Mouse (Mus musculus): ENCODE measurements around the gene Vmn1r180.
"Not testable (repeated sequence)": the region's sequence is repeated elsewhere in the genome, so short reads cannot be mapped to it uniquely, and the experiment has no call there.

The Vmn1r180 gene

GRCm38 (mm10) chr7:23950332-23950731, at the start of gene Vmn1r180:
Vmn1r180 (plus strand) TSS chr7:23950632.
- no peak for DNase-seq (ENCODE audit: low spot score in 2 of 2)

GRCm38 (mm10) chr7:23926678-23927077, 23.8 kb upstream of the Vmn1r180 start, which contains the start of gene Vmn1r179:
Vmn1r179 (plus strand) TSS chr7:23926978.
- no peak for DNase-seq (ENCODE audit: low spot score in 2 of 2)

- not testable (repeated sequence) for DNase-seq (ENCODE audit: low spot score in 2 of 2)
Observed at GRCm38 (mm10) chr7:23968044-23968443, 17.6 kb downstream of the Vmn1r180 start.

- DNase-seq (ENCODE audit: low spot score in 2 of 2) = not testable (repeated sequence)
Observed at GRCm38 (mm10) chr7:23974315-23974714, 23.9 kb downstream of the Vmn1r180 start, which contains the start of gene Vmn1r181. Vmn1r181 (plus strand) TSS chr7:23974615.

GRCm38 (mm10) chr7:24001391-24001790, 51.0 kb downstream of the Vmn1r180 start, which contains the start of gene V1rd19:
V1rd19 (plus strand) TSS chr7:24001691.
- DNase-seq (ENCODE audit: low spot score in 2 of 2) = no peak

Data from right cerebral cortex, postnatal 36 days (tissue).